Mouse (Mus musculus) right cerebral cortex, postnatal 10 days (tissue): ENCODE results near the gene Mia.

Experiments used
- DNase-seq, 2 experiments: peaks; one replicate each; pipeline ENCODE4 v3.0.0; 2021; ENCODE audit warnings: low spot score in 2 of 2

The Mia gene

DNA sequence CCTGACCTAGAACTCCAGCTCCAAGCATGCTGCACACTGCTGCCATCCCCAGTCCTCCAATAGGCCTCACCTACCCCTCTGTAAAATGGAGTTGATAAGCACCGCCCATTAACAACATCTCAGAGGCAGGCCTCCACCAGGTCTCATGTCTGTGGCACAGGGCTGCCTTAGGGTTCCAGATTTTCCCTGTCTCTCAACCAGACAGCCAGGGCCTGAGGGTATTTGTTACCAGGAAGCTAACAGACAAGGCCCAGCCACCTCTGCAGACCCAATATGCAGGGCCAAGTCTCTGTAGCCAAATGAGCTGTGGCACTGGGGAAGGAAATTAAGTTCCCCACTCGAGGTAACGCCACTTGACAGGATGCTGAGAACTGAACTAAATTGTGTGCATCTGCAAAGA is 20.0 kb downstream of the Mia start:
- peak in 1 of 2 experiments; percentile 27 for DNase-seq

GRCm38 (mm10) chr7:27159882-27160281 is 21.1 kb downstream of the Mia start:
- peak; percentile 91 to 94 for DNase-seq

DNA sequence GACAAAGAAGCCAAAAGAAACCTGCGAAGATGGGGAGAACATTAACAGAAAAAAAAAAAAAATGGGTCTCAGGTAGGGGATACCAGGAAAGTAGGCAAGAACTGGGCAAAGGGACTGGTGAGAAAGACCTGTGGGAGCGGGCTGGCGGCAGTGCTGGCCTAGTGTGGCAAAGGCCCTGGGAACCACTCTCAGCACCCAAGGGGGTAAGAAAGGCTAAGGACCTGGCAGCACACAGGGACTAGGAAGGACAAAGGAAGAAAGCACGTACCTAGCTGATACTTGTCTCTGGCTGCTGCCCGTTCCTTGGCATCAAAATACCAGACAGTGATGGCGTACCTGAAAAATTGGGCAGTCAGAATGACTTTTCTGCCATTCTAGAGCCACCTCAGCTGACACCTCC is 21.7 kb downstream of the Mia start:
- DNase-seq: peak in 1 of 2 experiments; percentile 36

DNA sequence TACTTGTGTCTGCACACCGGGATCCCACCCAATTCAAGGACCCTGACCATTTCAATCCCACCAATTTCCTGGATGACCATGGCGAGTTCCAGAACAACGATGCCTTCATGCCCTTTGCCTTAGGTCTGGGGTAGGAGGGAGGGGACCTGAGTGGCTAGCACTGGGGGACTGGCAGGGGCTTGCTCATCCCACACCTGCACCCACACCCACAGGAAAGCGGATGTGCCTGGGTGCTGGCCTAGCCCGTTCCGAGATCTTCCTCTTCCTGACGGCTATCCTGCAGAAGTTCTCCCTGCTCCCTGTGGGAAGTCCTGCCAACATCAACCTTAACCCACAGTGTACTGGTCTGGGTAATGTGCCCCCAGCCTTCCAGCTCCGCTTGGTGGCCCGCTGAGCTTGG is 22.8 kb downstream of the Mia start:
- peak in 1 of 2 experiments; percentile 30 for DNase-seq

DNA sequence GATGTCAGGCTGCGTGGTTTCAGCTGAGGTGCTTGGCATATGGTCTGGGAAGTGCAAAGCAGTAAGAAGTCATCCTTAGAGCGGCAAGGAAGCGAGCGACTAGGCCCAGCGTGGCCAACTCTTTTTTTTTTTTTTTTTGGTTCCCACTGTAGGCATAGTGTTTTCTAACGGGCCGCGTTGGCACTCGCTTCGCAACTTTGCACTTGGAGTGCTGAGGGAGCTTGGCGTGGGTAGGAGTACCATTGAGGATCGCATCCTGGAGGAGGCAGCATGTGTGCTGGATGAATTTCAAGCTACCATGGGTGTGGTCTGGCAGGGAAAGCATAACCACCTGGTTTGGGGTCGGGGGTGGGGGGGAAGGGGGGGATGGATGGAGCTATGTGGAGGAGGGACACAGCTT is 25.0 kb downstream of the Mia start:
- peak in 1 of 2 experiments; percentile 51 for DNase-seq

DNA sequence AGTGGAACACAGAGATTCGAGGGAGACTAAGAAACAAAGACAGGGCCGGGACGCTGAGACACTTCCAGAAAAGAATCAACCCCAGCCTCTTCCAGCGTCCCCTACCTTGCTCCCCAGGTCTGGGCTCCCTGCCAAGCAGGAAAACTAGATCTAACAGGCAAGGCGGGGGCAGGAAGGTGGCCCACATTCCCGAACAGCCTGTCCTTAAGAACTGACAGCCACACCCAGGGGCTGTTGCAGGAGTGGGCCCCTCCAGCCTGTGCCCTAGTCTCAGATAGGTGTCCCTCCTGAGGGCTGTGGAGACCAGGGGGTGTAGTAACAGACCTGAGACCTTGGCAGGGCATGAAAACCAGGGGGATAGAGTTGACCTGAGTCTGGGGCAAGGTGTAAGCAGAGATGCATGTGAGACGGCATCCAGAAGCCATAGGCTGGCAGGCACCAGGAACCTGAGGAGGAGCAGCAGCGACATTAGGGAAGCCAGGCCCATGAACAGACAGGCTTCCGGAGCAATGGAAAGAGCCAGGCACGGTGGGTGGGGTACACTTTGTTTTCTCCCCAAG is 27.7 kb downstream of the Mia start, which contains the start of gene Cyp2t4:
Cyp2t4 (plus strand) TSS at position 510 of the 560 bp plus-strand sequence.
- DNase-seq: peak in 1 of 2 experiments; percentile 41

- no peak for DNase-seq
Measured at GRCm38 (mm10) chr7:27136410-27136996, 44.5 kb downstream of the Mia start.

GRCm38 (mm10) chr7:27133757-27134156 is 47.2 kb downstream of the Mia start:
- no peak for DNase-seq

DNA sequence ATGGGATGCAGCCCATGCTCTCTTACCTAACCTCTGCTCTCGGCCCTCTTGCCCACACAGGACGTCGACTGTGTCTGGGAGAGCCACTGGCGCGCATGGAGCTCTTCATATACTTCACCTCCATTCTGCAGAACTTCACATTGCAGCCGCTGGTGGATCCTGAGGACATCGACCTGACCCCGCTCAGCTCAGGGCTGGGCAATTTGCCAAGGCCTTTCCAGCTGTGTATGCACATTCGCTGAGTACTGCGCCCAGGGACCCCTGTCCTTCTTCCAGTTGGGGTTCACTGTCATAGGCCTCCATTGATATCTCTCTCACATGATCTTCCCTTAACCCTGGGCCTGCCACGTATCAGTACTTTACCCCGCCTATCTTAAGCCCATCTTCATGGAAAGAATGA is 47.8 kb downstream of the Mia start:
- peak in 1 of 2 experiments; percentile 33 for DNase-seq

DNA sequence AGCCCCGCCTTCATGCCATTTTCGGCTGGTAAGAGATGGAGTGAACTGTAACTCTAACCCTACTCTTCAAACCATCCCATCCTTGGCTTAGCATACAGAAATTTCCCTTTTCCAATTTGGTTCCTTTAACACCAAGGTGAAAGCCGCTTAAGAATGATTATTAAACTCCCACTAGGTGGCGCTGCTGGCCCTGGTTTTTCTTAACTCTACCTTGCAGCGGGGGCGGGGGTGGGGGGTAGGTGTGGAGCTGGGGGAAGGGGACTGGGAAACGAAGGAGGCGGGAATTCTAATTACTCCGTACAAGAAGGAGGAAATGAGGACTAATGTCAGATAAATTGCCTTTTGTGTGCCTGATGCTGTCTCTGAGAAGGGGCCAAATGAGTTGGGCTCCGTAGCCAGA is 48.4 kb downstream of the Mia start:
- DNase-seq: peak; percentile 45 to 73

DNA sequence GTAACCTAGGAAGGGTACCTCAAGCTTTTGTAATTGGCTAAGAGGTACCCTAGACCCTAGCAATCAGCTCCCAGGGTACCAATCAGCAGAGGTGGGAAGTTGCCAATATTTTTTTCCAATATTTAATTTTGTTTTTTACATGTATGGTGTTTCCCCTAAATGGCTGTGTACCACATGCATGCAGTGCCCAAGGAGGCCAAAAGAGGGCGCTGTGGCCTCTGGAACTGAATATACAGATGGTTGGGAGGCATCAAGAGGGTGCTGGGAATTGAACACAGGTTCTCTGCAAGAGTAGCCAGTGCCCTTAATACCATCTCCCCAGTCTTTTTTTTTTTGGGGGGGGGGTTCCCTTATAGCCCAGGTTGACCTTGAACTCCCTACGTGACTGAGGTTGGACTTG is 49.6 kb downstream of the Mia start:
- no peak for DNase-seq

- DNase-seq: no peak
Measured at GRCm38 (mm10) chr7:27130521-27131370, 50.2 kb downstream of the Mia start.

DNA sequence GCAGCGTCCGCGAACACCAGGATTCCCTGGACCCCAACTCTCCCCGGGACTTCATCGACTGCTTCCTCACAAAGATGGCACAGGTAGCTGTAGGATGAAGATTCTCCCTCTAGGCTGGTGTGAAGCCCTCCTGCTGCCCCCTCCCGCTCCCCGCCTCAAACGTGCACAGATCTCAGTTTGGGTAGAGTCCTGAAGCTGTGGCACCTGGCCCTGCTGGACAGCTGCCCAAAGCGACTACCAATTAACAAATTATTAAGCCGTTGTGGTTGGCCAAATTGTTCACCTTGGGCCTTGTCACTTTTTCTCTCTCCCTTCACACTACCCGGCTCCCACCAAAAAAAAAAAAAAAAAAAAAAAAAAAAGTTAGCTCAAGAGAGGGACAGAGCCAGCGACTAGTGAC is 51.1 kb downstream of the Mia start:
- DNase-seq: no peak
